Mouse (Mus musculus): ENCODE data around the gene Adamts17.

DNA sequence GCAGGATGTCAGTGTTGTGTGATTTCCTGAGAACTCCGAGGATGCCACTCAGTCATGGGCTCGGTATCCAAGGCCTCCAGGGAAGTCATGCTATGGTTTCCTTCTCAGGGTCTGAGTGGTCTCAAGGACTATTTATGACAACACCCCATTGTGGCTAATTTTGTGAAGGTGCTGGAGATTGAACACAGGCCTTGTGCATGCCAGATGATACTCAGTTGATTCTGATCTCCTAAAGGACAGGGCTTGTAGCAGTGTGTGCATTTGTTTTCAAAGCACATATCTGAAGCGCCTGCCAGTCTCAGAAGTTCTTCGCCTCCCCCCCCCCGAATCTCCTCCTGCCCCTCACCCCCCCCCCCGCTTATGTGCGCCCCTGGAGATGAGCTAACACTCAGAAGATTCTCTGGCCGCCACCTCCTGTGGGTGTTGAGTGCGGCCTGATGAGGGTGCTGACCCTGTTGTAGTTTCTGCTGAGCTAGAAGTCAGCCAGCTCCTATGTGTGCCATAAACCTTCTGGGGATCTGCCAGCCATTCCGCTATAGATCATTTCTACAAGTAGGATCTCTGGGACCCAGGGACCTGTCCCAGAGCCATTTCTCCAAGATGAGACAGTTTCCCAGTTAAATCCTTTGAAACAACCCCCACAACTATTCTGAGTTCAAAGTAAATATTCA lies 232.6 kb downstream of the Adamts17 start:
- TF ChIP-seq MXI1 (IDR thresholded peaks at IDR 0.05; ENCODE audit: low read depth, low read length) (no peak), KAT2A (conservative IDR thresholded peaks at IDR 0.05; ENCODE audit: low read depth, low read length) (no peak), RCOR1 (IDR thresholded peaks at IDR 0.05; ENCODE audit: low read depth, low read length) (no peak), CTCF (IDR thresholded peaks at IDR 0.05 in 2 of 3, conservative IDR thresholded peaks at IDR 0.05 in 1 of 3; ENCODE audit: control insufficient read depth in 1 of 3, insufficient read depth in 1 of 3, low read depth in 2 of 3, low read length in 3 of 3, poor library complexity in 1 of 3, severe bottlenecking in 1 of 3) (no peak), EP300 (IDR thresholded peaks at IDR 0.05; ENCODE audit: low read depth in 1 of 2, low read length in 2 of 2) (no peak), POLR2A (IDR thresholded peaks at IDR 0.05; ENCODE audit: control insufficient read depth in 1 of 2, insufficient read depth in 1 of 2, low read depth in 1 of 2, low read length in 2 of 2, poor library complexity in 1 of 2) (no peak), ZC3H11A (IDR thresholded peaks at IDR 0.05; ENCODE audit: low read depth, low read length) (no peak), SIN3A (IDR thresholded peaks at IDR 0.05; ENCODE audit: low read length) (no peak), CHD2 (IDR thresholded peaks at IDR 0.05; ENCODE audit: low read length) (no peak)

Measured in MEL (cell line).